Mouse (Mus musculus): Measurements from ENCODE around the gene Sesn1. TPM values are rescaled to one million over a fixed set of nuclear protein-coding genes. Genes with fewer than 3 reads are reported as not detected.
"Not testable (repeated sequence)": the region's sequence is repeated elsewhere in the genome, so short reads cannot be mapped to it uniquely, and the experiment has no call there.

Sesn1 gene
- polyA plus RNA-seq, 1 experiment from 2014 or later = 26.3 TPM

GRCm38 (mm10) chr10:41818733-41819070 is 9.0 kb downstream of the Sesn1 start:
- not testable (repeated sequence) for H3K27me3 ChIP-seq (ENCODE audit: control insufficient read depth, insufficient read depth, low read length); H3K4me1 ChIP-seq (replicated peaks; ENCODE audit: control insufficient read depth, insufficient read depth, low read length); H3K9ac ChIP-seq (ENCODE audit: low read depth, low read length); ATAC-seq (ENCODE audit: low FRiP score); H3K4me3 ChIP-seq (ENCODE audit: low read depth, low read length); H3K9me3 ChIP-seq (ENCODE audit: control insufficient read depth, low read length); H3K27ac ChIP-seq (ENCODE audit: low read depth, low read length); DNase-seq (ENCODE audit: low spot score); H3K36me3 ChIP-seq (ENCODE audit: control insufficient read depth, insufficient read depth, low read length); H3K4me2 ChIP-seq (replicated peaks; ENCODE audit: low read depth, low read length)
- 92% methylated on average over 6 of the region's 6 CpGs for WGBS

GRCm38 (mm10) chr10:41819307-41819706 is 9.6 kb downstream of the Sesn1 start:
- no peaks in the 10 kb centered on the region for H3K36me3 ChIP-seq (ENCODE audit: control insufficient read depth, insufficient read depth, low read length)
- ATAC-seq (ENCODE audit: low FRiP score) (no peak), DNase-seq (ENCODE audit: low spot score) (no peak)
- H3K9ac ChIP-seq (ENCODE audit: low read depth, low read length) = no peak overlapping the region
- no peak overlapping the region for H3K4me2 ChIP-seq (replicated peaks; ENCODE audit: low read depth, low read length)
- WGBS = 91% methylated on average over 3 of the region's 3 CpGs
- no peaks in the 10 kb centered on the region for H3K9me3 ChIP-seq (ENCODE audit: control insufficient read depth, low read length)
- H3K27me3 ChIP-seq (ENCODE audit: control insufficient read depth, insufficient read depth, low read length) = no peaks in the 10 kb centered on the region
- no peak overlapping the region for H3K4me3 ChIP-seq (ENCODE audit: low read depth, low read length)
- H3K27ac ChIP-seq (ENCODE audit: low read depth, low read length) = no peak overlapping the region
- no peaks in the 10 kb centered on the region; the same call in 1 of the 2 replicates for H3K4me1 ChIP-seq (replicated peaks; ENCODE audit: control insufficient read depth, insufficient read depth, low read length)

GRCm38 (mm10) chr10:41820401-41820800 is 10.7 kb downstream of the Sesn1 start:
- 92% methylated on average over 5 of the region's 5 CpGs for WGBS
- Histone ChIP-seq H3K9ac (ENCODE audit: low read depth, low read length) (no peak overlapping the region), H3K4me1 (replicated peaks; ENCODE audit: control insufficient read depth, insufficient read depth, low read length) (no peaks in the 10 kb centered on the region), H3K36me3 (ENCODE audit: control insufficient read depth, insufficient read depth, low read length) (no peaks in the 10 kb centered on the region), H3K27ac (ENCODE audit: low read depth, low read length) (no peak overlapping the region), H3K27me3 (ENCODE audit: control insufficient read depth, insufficient read depth, low read length) (no peaks in the 10 kb centered on the region), H3K9me3 (ENCODE audit: control insufficient read depth, low read length) (no peaks in the 10 kb centered on the region), H3K4me3 (ENCODE audit: low read depth, low read length) (no peak overlapping the region), H3K4me2 (replicated peaks; ENCODE audit: low read depth, low read length) (no peak overlapping the region)
- ATAC-seq (ENCODE audit: low FRiP score) (no peak), DNase-seq (ENCODE audit: low spot score) (no peak)

GRCm38 (mm10) chr10:41821171-41821570 is 11.4 kb downstream of the Sesn1 start:
- Histone ChIP-seq H3K4me3 (ENCODE audit: low read depth, low read length) (no peak overlapping the region), H3K27ac (ENCODE audit: low read depth, low read length) (no peak overlapping the region), H3K4me2 (replicated peaks; ENCODE audit: low read depth, low read length) (no peak overlapping the region), H3K9me3 (ENCODE audit: control insufficient read depth, low read length) (no peaks in the 10 kb centered on the region), H3K27me3 (ENCODE audit: control insufficient read depth, insufficient read depth, low read length) (no peaks in the 10 kb centered on the region), H3K36me3 (ENCODE audit: control insufficient read depth, insufficient read depth, low read length) (no peaks in the 10 kb centered on the region), H3K4me1 (replicated peaks; ENCODE audit: control insufficient read depth, insufficient read depth, low read length) (no peaks in the 10 kb centered on the region), H3K9ac (ENCODE audit: low read depth, low read length) (no peak overlapping the region)
- WGBS = 91% methylated on average over 6 of the region's 6 CpGs
- DNase-seq (ENCODE audit: low spot score) (no peak), ATAC-seq (ENCODE audit: low FRiP score) (no peak)

- Histone ChIP-seq H3K27me3 (ENCODE audit: control insufficient read depth, insufficient read depth, low read length) (no peaks in the 10 kb centered on the region), H3K27ac (ENCODE audit: low read depth, low read length) (no peak overlapping the region), H3K9me3 (ENCODE audit: control insufficient read depth, low read length) (no peaks in the 10 kb centered on the region), H3K4me3 (ENCODE audit: low read depth, low read length) (no peak overlapping the region), H3K4me1 (replicated peaks; ENCODE audit: control insufficient read depth, insufficient read depth, low read length) (no peaks in the 10 kb centered on the region), H3K4me2 (replicated peaks; ENCODE audit: low read depth, low read length) (no peak overlapping the region), H3K36me3 (ENCODE audit: control insufficient read depth, insufficient read depth, low read length) (no peaks in the 10 kb centered on the region), H3K9ac (ENCODE audit: low read depth, low read length) (no peak overlapping the region)
- DNase-seq (ENCODE audit: low spot score) (no peak), ATAC-seq (ENCODE audit: low FRiP score) (no peak)
- WGBS = 92% methylated on average over 5 of the region's 5 CpGs
Observed at GRCm38 (mm10) chr10:41822573-41823281, 13.0 kb downstream of the Sesn1 start.

GRCm38 (mm10) chr10:41823282-41823675 is 13.5 kb downstream of the Sesn1 start:
- H3K9me3 ChIP-seq (ENCODE audit: control insufficient read depth, low read length); H3K27me3 ChIP-seq (ENCODE audit: control insufficient read depth, insufficient read depth, low read length); H3K4me2 ChIP-seq (replicated peaks; ENCODE audit: low read depth, low read length); H3K36me3 ChIP-seq (ENCODE audit: control insufficient read depth, insufficient read depth, low read length); H3K4me1 ChIP-seq (replicated peaks; ENCODE audit: control insufficient read depth, insufficient read depth, low read length); DNase-seq (ENCODE audit: low spot score); H3K9ac ChIP-seq (ENCODE audit: low read depth, low read length); H3K4me3 ChIP-seq (ENCODE audit: low read depth, low read length); ATAC-seq (ENCODE audit: low FRiP score); H3K27ac ChIP-seq (ENCODE audit: low read depth, low read length): not testable (repeated sequence)
- 90% methylated on average over 2 of the region's 4 CpGs for WGBS

- 88% methylated on average over 4 of the region's 4 CpGs for WGBS
- no peaks in the 10 kb centered on the region for H3K36me3 ChIP-seq (ENCODE audit: control insufficient read depth, insufficient read depth, low read length)
- no peak for ATAC-seq (ENCODE audit: low FRiP score)
Observed at GRCm38 (mm10) chr10:41823916-41824315, 14.2 kb downstream of the Sesn1 start.

GRCm38 (mm10) chr10:41825041-41825440 is 15.3 kb downstream of the Sesn1 start:
- Histone ChIP-seq H3K9ac (ENCODE audit: low read depth, low read length) (no peak overlapping the region), H3K4me3 (ENCODE audit: low read depth, low read length) (no peak overlapping the region), H3K9me3 (ENCODE audit: control insufficient read depth, low read length) (no peaks in the 10 kb centered on the region), H3K27me3 (ENCODE audit: control insufficient read depth, insufficient read depth, low read length) (no peaks in the 10 kb centered on the region), H3K36me3 (ENCODE audit: control insufficient read depth, insufficient read depth, low read length) (no peaks in the 10 kb centered on the region), H3K27ac (ENCODE audit: low read depth, low read length) (no peak overlapping the region), H3K4me2 (replicated peaks; ENCODE audit: low read depth, low read length) (no peak overlapping the region), H3K4me1 (replicated peaks; ENCODE audit: control insufficient read depth, insufficient read depth, low read length) (no peaks in the 10 kb centered on the region)
- DNase-seq (ENCODE audit: low spot score) = no peak
- ATAC-seq (ENCODE audit: low FRiP score) = no peak
- 86% methylated on average over 10 of the region's 10 CpGs for WGBS

More at GRCm38 (mm10) chr10:41823916-41824315, 14.2 kb downstream of the Sesn1 start:
- Histone ChIP-seq H3K27ac (ENCODE audit: low read depth, low read length) (no peak overlapping the region), H3K9ac (ENCODE audit: low read depth, low read length) (no peak overlapping the region), H3K9me3 (ENCODE audit: control insufficient read depth, low read length) (no peaks in the 10 kb centered on the region), H3K4me2 (replicated peaks; ENCODE audit: low read depth, low read length) (no peak overlapping the region), H3K4me3 (ENCODE audit: low read depth, low read length) (no peak overlapping the region), H3K27me3 (ENCODE audit: control insufficient read depth, insufficient read depth, low read length) (no peaks in the 10 kb centered on the region), H3K4me1 (replicated peaks; ENCODE audit: control insufficient read depth, insufficient read depth, low read length) (no peaks in the 10 kb centered on the region)
- no peak for DNase-seq (ENCODE audit: low spot score)

- Histone ChIP-seq H3K9ac (ENCODE audit: low read depth, low read length) (no peak overlapping the region), H3K36me3 (ENCODE audit: control insufficient read depth, insufficient read depth, low read length) (no peaks in the 10 kb centered on the region), H3K4me1 (replicated peaks; ENCODE audit: control insufficient read depth, insufficient read depth, low read length) (no peaks in the 10 kb centered on the region), H3K27me3 (ENCODE audit: control insufficient read depth, insufficient read depth, low read length) (no peaks in the 10 kb centered on the region), H3K4me3 (ENCODE audit: low read depth, low read length) (no peak overlapping the region), H3K4me2 (replicated peaks; ENCODE audit: low read depth, low read length) (no peak overlapping the region), H3K27ac (ENCODE audit: low read depth, low read length) (no peak overlapping the region), H3K9me3 (ENCODE audit: control insufficient read depth, low read length) (no peaks in the 10 kb centered on the region)
- no peak for ATAC-seq (ENCODE audit: low FRiP score)
- no peak for DNase-seq (ENCODE audit: low spot score)
- 91% methylated on average over 4 of the region's 4 CpGs for WGBS
Observed at GRCm38 (mm10) chr10:41825996-41826395, 16.3 kb downstream of the Sesn1 start.

Measured in hindbrain, embryonic 11.5 days (tissue).